Mouse (Mus musculus): ENCODE data around the gene Lrp6.

DNA sequence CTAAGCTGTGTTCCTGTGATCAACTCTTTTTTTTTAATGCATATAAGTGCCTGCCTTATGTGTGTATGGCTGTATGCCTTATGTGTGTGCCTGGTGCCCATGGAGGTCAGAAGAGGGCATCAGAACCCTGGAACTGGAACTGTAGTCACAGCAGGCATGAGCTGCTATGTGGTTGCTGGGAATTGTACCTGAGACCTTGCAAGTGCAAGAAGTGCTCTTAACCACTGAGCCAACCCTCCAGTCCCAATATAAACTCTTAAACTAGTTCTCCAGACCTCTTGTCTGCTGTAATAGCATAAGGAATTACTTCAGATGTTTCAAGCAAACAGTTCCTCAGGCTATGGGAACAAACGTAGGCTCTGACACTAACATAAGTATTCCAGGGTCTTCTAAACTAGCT is 16.4 kb downstream of the Lrp6 start:
- TF ChIP-seq CTCF (IDR thresholded peaks at IDR 0.05; ENCODE audit: low read depth, low read length) (no peak), POLR2A (IDR thresholded peaks at IDR 0.05; ENCODE audit: borderline replicate concordance, low read depth, low read length) (no peak)

All from bone marrow macrophage, adult 2 months (primary cell).